Mouse (Mus musculus): Measurements from ENCODE around the gene Bcap29. TPM values are rescaled to one million over a fixed set of nuclear protein-coding genes. Genes with fewer than 3 reads are reported as not detected.

Bcap29 gene
- 0.39 and 0.56 TPM in 2 replicates for polyA plus RNA-seq (2012; rRNA removed)

DNA sequence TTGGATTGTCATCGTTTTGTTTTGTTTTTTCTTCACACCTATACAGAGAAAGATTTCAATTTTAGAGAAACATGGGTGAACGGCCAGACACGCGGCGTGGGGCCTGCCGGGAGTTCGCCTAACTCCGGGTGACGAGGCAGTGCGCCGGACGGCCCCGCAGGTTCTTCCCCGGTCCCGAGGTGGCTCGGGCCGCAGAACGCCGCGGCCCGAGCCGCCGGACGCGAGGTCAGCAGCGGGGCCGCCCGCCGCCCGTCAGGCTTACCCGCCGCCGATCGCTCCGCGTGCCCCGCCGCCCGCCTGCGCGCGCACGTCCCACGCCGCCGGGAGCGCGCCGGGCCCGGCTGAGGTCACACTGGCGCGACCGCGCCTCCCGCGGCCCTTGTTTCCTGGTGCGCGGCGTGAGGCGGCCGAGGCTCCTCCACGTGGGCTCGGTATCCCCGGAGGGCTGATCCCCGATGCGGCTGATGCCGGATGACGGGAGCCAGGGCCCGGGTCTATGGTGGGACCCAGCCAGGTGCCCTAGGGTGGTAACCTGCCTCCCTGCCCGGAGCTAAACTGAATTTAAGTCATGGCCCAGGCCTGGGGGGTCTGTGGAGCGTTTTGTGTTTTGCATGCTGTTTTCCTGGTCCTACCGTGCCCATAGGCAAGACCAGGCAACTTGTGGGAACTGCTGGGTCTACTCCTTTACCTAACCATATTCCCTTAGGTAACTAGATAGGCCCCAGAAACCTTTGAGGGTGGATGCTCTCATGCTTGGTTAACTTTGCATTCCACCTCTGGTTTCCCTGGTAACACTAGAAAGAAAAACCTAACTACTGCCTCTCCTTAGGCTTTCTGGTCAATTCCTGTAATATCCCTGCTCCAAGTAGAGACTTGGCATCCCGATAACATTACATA is at the start of gene Bcap29:
Gene Bcap29 (minus strand): TSS at position 316 of the 897 bp plus-strand sequence.
- 0 out of 2 replicates have a peak, but pooled peaks have one; percentile 3 for TF ChIP-seq CTCF (IDR thresholded peaks at IDR 0.05; ENCODE audit: extremely low read depth, insufficient read length, insufficient replicate concordance, low read depth, low read length)
- TF ChIP-seq POLR2A (IDR thresholded peaks at IDR 0.05; ENCODE audit: low read depth, low read length), result no peak; the same call in none of the 2 replicates
- Histone ChIP-seq H3K27me3 (ENCODE audit: control insufficient read depth, insufficient read depth, low read length) (no peaks in the 10 kb centered on the region), H3K27ac (ENCODE audit: insufficient read depth, low read depth, low read length) (no peak within 1 kb of the TSS; the same call in 1 of the 2 replicates), H3K36me3 (ENCODE audit: control insufficient read depth, insufficient read depth, low read length) (no peaks in the 10 kb centered on the region), H3K4me1 (ENCODE audit: control insufficient read depth, insufficient read depth, insufficient read length, low read length) (peaks cover 3% of the 10 kb centered on the region; the same call in 1 of the 2 replicates), H3K4me3 (ENCODE audit: low read depth, low read length) (peak within 1 kb of the TSS; percentile 84)
- WGBS, result 2% methylated on average over 73 of the region's 73 CpGs

DNA sequence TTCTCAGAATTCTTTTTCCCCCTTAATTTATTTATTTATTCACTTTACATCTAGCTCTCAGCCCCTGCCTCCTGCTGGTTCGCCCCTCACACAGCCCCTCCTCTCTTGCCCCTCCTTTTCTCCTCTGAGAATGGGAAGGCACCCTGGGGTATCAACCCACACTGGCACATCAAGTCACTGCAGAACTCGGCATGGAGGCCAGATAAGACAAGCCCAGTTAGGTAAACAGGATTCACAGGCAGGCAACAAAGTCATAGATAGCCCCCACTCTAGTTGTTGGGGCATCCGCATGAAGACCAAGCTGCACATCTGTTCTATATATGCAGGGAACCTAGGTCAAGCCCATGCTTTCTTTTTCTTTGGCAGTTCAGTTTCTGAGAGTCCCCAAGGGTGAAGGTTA is 32.7 kb upstream of the Bcap29 start:
- H3K27ac ChIP-seq (ENCODE audit: insufficient read depth, low read depth, low read length), result no peak overlapping the region
- 76% methylated on average over 3 of the region's 3 CpGs for WGBS
- TF ChIP-seq POLR2A (IDR thresholded peaks at IDR 0.05; ENCODE audit: low read depth, low read length), result no peak
- no peak for TF ChIP-seq CTCF (IDR thresholded peaks at IDR 0.05; ENCODE audit: extremely low read depth, insufficient read length, insufficient replicate concordance, low read depth, low read length)
- H3K4me3 ChIP-seq (ENCODE audit: low read depth, low read length), result no peak overlapping the region
- peaks cover 28% of the 10 kb centered on the region for H3K36me3 ChIP-seq (ENCODE audit: control insufficient read depth, insufficient read depth, low read length)
- H3K27me3 ChIP-seq (ENCODE audit: control insufficient read depth, insufficient read depth, low read length), result no peaks in the 10 kb centered on the region
- no peaks in the 10 kb centered on the region; the same call in 1 of the 2 replicates for H3K4me1 ChIP-seq (ENCODE audit: control insufficient read depth, insufficient read depth, insufficient read length, low read length)

DNA sequence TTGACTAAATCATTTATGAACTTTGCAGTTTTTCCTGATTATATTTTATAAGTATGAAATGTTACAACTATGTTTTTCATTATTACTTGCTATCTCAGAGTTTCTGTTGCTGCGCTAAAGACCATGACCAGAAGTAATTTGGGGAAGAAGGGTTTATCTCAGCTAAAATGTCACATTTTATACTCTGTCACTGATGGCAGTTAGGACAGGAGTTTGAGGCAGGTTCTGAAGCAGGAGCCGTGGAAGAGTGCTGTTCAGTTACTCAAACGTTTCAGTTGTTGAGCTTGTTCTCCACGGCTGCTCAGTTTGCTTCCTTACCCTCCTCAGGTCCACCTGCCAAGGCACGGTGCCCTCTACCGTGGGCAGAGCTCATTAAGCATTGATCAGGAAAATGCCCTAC is 31.5 kb upstream of the Bcap29 start:
- WGBS, result 63% methylated on average over 6 of the region's 6 CpGs
- Histone ChIP-seq H3K27me3 (ENCODE audit: control insufficient read depth, insufficient read depth, low read length) (no peaks in the 10 kb centered on the region), H3K36me3 (ENCODE audit: control insufficient read depth, insufficient read depth, low read length) (peaks cover 29% of the 10 kb centered on the region)

DNA sequence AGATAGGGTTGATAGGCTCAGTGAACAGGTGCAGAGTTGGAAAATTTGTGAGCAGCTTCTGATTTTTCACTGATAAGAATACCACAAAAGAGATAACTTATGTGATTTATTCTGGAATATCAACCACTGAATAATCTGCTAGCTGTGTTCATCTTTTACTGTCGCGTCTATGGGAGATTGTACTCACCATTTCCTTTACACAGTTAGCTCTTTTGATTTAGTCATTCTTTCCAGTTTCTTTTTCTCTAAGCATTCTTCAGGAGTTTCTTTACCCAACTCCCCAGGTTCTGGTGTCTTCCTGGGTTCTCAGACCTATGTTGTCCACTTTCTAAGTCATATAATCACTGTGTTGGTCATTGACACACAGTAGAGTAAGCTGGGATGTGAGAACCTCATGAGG is 22.4 kb upstream of the Bcap29 start:
- Histone ChIP-seq H3K27me3 (ENCODE audit: control insufficient read depth, insufficient read depth, low read length) (no peaks in the 10 kb centered on the region), H3K27ac (ENCODE audit: insufficient read depth, low read depth, low read length) (no peak overlapping the region), H3K4me3 (ENCODE audit: low read depth, low read length) (no peak overlapping the region), H3K36me3 (ENCODE audit: control insufficient read depth, insufficient read depth, low read length) (peaks cover 9% of the 10 kb centered on the region), H3K4me1 (ENCODE audit: control insufficient read depth, insufficient read depth, insufficient read length, low read length) (peaks cover 5% of the 10 kb centered on the region; the same call in 1 of the 2 replicates)
- WGBS, result 92% methylated on average over 2 of the region's 2 CpGs
- TF ChIP-seq CTCF (IDR thresholded peaks at IDR 0.05; ENCODE audit: extremely low read depth, insufficient read length, insufficient replicate concordance, low read depth, low read length) (no peak), POLR2A (IDR thresholded peaks at IDR 0.05; ENCODE audit: low read depth, low read length) (no peak)

More for the DNA sequence above, 31.5 kb upstream of the Bcap29 start:
- Histone ChIP-seq H3K4me1 (ENCODE audit: control insufficient read depth, insufficient read depth, insufficient read length, low read length) (no peaks in the 10 kb centered on the region; the same call in 1 of the 2 replicates), H3K4me3 (ENCODE audit: low read depth, low read length) (no peak overlapping the region), H3K27ac (ENCODE audit: insufficient read depth, low read depth, low read length) (no peak overlapping the region)
- no peak for TF ChIP-seq CTCF (IDR thresholded peaks at IDR 0.05; ENCODE audit: extremely low read depth, insufficient read length, insufficient replicate concordance, low read depth, low read length)
- no peak for TF ChIP-seq POLR2A (IDR thresholded peaks at IDR 0.05; ENCODE audit: low read depth, low read length)

DNA sequence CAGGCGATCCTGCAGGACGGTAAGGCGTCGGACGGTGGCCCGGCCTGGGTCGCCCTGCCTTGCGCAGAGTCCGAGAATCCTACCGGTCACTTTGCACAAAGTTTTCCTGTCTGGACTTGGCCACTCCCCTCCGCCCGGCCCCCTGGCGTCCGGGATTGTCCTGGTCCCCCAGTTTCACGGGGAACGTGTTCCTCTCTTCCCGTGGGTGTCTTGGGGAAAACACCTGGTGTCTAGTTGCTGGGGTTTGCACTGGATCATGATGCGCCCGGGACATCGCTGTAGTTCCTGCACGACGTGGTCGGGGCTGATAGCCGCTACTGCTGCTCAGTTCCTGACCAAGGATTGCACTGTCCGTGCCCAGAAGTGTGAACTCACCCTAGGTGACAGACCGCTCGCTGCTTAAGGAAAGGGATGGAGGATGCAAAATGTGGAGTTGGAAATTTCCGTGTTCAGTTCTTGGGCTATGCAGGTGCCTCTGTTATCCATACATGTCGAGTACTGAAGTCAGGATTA is 20.6 kb upstream of the Bcap29 start:
- under 1% methylated on average over 29 of the region's 29 CpGs for WGBS
- TF ChIP-seq POLR2A (IDR thresholded peaks at IDR 0.05; ENCODE audit: low read depth, low read length) (no peak), CTCF (IDR thresholded peaks at IDR 0.05; ENCODE audit: extremely low read depth, insufficient read length, insufficient replicate concordance, low read depth, low read length) (peak; percentile 50; the same call in 1 of the 2 replicates)
- Histone ChIP-seq H3K4me1 (ENCODE audit: control insufficient read depth, insufficient read depth, insufficient read length, low read length) (peaks cover 5% of the 10 kb centered on the region; the same call in 1 of the 2 replicates), H3K36me3 (ENCODE audit: control insufficient read depth, insufficient read depth, low read length) (peaks cover 4% of the 10 kb centered on the region), H3K27ac (ENCODE audit: insufficient read depth, low read depth, low read length) (peak overlapping the region; percentile 84), H3K4me3 (ENCODE audit: low read depth, low read length) (peak overlapping the region; percentile 100), H3K27me3 (ENCODE audit: control insufficient read depth, insufficient read depth, low read length) (no peaks in the 10 kb centered on the region)

DNA sequence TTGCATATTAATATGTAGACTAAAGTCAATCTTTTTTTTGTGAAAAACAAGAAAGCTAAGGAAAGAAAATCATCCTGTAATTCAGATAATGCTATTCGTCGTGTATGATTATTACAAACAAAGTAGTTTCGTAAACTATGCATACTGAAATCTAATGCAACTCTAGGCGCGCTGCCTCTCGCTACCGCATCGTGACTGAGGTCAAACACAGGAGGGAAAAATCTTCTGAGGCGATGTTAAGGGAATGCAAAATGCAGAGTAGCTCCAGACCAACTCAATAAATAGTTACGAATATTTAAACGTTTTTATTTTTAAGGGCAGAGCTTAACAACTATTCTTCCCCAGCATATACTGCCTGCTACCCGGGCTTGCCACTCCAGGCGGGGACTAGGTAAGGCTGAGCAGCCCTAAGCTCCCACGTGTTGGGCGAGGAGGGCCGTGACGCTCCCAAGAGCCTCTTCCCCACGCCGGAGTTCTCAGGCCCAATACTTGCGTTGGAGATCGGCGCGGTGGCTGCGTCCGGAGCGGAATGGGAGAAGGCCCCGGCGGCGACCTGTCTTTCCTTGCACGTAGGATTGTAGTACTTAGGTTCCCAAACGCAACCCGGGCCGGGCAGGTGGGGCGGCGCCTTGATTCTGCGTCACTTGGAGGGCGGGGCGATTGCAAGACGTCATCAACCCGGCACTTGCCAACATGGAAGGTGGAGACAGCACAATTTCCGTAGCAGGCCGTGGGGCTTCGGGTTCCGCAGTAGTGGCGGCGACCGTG is 19.9 kb upstream of the Bcap29 start, which contains the start of the genes Dus4l and Cog5:
Gene Dus4l (minus strand): TSS at position 630 of the 768 bp plus-strand sequence.
Gene Cog5 (plus strand): TSS at position 673 of the 768 bp plus-strand sequence.
- Histone ChIP-seq H3K27ac (ENCODE audit: insufficient read depth, low read depth, low read length) (peak within 1 kb of the TSS; percentile 84), H3K4me1 (ENCODE audit: control insufficient read depth, insufficient read depth, insufficient read length, low read length) (peaks cover 5% of the 10 kb centered on the region; the same call in 1 of the 2 replicates), H3K36me3 (ENCODE audit: control insufficient read depth, insufficient read depth, low read length) (peaks cover 4% of the 10 kb centered on the region), H3K27me3 (ENCODE audit: control insufficient read depth, insufficient read depth, low read length) (no peaks in the 10 kb centered on the region), H3K4me3 (ENCODE audit: low read depth, low read length) (peak within 1 kb of the TSS; percentile 100)
- TF ChIP-seq POLR2A (IDR thresholded peaks at IDR 0.05; ENCODE audit: low read depth, low read length), result peak; percentile 72
- TF ChIP-seq CTCF (IDR thresholded peaks at IDR 0.05; ENCODE audit: extremely low read depth, insufficient read length, insufficient replicate concordance, low read depth, low read length), result 0 out of 2 replicates have a peak, but pooled peaks have one; percentile 11
- under 1% methylated on average over 47 of the region's 47 CpGs for WGBS

All from small intestine, adult 2 months (tissue).